Mouse (Mus musculus): Measurements from ENCODE around the gene Tmem120b.

DNA sequence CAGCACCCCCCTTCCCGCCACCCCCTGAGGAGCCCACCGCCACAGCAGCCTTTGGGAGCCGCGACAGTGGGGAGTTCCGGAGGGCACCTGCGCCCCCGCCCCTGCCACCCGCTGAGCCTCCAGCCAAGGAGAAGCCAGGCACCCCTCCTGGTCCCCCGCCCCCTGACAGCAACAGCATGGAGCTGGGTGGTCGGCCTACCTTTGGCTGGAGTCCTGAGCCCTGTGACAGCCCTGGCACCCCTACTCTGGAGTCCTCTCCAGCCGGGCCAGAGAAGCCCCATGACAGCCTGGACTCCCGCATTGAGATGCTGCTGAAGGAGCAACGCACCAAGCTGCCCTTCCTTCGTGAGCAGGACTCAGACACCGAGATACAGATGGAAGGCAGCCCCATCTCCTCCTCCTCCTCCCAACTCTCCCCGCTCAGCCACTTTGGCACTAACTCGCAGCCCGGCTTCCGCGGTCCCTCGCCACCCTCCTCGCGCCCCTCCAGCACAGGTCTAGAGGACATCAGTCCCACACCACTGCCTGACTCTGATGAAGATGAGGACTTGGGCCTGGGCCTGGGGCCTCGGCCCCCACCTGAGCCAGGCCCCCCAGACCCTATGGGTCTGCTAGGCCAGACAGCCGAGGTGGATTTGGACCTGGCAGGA, 80.0 kb downstream of the Tmem120b start:
- TF ChIP-seq CTCF (IDR thresholded peaks at IDR 0.05; ENCODE audit: low read depth) (no peak), EP300 (IDR thresholded peaks at IDR 0.05; ENCODE audit: low read depth) (no peak)
